Mouse (Mus musculus) frontal cortex, adult 2 months (tissue): ENCODE measurements around the gene Lars2. TPM values are rescaled to one million over a fixed set of nuclear protein-coding genes. Genes with fewer than 3 reads are reported as not detected.
"Not testable (repeated sequence)": the region's sequence is repeated elsewhere in the genome, so short reads cannot be mapped to it uniquely, and the experiment has no call there.

Experiments
- DNase-seq, 2 experiments: peaks; one replicate each; pipeline ENCODE4 v3.0.0; 2022; ENCODE audit warnings: low spot score in 1 of 2; ENCODE audit errors: extremely low spot score in 1 of 2
- polyA plus RNA-seq: library from polyadenylated mRNA; depleted of rRNA; stranded (reverse); fragments of >200 nt; gene quantifications from 2 replicates; pipeline ENCODE4 v1.2.3, GENCODE M21; 2012

Lars2 gene
- polyA plus RNA-seq, 1 experiment, result 1,564 TPM

DNA sequence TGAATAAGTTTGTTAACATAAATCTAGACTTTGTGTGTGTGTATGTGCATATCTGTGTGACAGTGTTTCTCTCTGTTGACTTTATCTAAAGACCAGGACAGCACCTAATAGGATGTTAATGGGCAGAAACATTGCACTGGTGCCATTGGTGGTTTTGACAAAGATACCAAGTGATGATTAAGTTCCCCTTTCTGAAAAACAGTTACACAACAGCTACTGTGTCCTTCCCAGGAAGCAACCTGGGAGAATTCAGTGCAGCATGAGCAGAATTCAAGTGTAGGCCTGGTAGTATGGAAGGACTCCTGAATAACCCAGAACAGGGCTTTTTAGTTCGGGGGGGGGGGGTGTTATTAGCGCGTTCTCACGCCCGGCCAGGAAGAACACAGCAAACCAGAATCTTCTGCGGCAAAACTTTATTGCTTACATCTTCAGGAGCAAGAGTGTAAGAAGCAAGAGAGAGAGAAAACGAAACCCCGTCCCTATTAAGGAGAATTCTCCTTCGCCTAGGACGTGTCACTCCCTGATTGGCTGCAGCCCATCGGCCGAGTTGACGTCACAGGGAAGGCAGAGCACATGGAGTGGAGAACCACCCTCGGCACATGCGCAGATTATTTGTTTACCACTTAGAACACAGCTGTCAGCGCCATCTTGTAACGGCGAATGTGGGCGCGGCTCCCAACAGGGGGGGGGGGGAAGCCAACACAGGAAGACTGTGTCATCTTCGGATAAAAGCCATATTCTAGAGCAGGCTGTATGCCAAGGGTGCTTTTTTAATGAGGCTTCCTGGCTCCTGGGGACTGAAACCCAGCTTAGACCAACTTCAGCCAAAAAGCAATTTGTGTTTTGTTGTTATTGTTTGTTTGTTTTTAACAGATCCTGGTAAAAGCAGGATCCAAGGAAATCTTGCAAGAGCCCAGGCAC lies 21.6 kb downstream of the Lars2 start:
- DNase-seq, result not testable (repeated sequence)

DNA sequence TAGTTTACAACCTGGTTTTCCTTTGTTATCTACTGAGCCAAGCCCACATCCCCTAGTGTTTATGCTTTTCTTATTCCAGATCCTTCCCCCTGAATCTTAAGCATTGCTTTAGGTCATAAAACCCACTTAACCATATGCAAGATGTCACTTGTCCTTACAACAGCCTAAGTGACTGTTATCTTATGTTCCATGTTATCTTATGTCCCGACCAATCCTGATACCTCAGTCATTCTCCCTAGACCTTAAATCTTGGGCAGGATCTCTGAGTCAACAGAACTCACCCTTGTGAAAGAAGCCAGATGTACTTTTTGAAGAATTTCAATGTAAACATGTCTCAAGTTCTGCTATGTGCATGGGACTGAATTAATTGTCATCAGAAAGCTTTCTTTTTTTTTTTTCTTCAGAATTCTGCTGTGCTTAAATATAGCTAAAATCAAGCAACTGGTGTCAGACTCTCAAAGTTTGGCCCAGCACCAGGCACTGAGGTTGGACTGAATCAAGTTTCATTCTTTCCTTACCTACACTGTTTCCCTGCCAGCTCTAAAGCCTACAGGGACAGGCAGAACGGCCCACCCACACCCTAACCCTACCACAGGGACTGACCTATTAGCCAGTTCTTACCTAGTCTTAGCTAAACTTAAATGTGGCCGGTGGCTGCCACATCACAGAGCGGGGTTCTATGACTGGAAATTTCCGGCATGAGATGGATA lies 24.6 kb downstream of the Lars2 start:
- DNase-seq, result no peak

DNA sequence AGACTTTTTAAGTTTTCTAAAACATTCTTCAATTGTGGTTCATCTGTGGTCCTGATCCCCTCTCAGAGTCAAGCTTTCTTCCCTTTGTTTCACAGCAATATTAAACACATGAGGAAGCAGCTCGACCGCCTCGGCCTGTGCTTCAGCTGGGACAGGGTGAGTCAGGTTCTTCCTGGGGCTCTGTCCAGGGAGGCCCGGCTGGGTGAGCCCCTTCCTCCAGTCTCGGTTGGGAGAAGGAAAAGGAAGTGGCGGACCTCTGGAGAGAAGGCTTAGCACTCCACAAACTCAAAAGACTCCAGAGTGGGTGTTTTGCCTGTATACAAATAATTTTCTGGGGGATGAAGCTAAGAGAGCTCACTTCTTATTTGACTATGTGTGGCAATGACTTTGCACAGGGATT lies 28.1 kb downstream of the Lars2 start:
- DNase-seq, result no peak

DNA sequence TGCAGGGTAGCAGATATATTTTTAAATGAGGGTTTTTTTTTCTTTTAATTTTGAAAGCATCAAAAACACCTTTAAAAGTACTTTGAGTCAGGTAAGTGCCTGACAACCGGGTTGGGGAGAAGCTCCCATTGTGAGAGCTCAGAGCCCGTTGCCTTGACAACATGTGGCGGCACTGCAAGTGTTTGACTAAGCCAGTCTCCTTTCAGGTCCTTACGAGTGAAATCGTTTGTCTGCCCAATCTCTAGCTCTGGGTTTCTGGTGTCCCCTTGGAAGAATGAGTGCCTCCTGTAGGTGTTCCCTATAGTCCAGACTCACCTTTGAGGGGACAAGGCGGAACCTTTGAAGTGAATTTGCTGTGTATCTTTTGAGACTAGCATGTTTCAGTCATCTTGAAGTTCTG lies 31.0 kb downstream of the Lars2 start:
- peak in 1 of 2 experiments; percentile 43 for DNase-seq

DNA sequence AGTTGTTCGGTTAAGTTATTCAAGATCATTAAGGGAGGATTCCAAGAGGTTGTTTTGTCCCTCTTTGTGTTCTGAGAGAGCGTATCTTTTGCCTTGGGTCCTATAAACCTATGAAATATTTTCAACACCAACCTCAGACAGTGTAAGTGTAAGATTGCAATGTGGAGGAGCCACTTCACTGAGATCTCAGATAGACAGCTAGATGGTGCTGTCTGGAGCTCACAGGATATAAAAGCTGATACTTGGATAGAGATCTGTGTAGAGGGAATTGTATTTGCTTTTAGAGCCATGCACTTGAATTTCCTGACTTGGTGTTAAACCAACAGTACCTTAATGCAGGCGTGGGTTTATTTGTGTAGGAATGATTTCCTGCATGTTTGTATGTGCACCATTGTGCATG lies 35.5 kb downstream of the Lars2 start:
- DNase-seq, result no peak

DNA sequence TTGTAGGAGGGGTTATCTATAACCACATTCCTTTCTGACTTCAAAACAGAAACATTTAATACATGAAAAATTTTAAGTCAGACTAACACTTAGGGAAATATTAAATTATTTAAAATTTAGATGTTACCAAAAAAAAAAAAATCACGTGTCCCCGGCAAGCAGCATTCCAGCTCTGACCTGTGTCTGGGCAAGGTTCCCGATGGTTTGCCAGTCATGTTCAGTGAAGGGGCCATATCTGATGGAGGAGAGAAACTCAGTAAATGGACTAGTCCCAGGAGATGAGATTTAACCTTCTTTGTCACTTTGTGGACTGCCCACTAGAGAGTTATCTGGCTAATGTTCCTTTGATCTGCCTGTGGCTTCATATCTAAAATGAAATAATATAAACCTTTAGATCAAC lies 36.3 kb downstream of the Lars2 start:
- no peak for DNase-seq

DNA sequence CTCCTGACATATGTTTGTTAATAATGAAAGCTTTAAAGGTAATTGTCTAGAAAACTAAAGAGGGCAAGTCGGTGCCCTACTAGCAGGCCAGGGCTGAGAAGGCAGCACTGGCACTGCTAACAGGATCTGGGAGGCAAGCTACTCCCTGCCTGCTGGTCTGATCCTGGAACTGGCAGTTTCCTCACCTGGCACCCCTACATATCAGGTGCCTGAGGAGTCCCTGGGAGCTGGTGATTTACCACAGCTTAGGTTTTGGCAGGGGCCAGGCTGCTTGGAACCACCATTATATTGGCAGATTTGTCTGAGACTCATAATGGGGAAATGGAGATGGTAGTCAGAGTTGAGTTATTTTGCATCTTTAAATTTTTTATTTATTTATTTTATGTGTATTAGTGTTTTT lies 38.5 kb downstream of the Lars2 start:
- DNase-seq, result no peak

DNA sequence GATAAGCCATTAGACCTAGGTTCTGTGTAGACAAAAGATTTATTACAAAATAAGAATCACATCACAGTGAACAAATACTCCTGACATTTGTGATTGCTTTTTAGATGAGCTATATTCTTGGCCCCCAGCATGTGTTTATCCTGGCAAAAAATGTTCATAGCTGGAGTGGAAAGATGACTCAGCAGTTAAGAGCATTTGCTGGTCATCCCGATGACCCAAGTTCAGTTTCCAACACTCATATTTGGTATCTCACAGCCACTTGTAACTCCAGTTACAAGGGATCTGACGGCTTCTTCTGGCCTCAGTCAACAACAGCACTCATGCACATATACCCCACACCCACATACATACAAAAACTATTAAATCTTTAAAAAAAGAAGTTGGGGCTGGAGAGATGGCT lies 42.0 kb downstream of the Lars2 start:
- DNase-seq, result no peak

DNA sequence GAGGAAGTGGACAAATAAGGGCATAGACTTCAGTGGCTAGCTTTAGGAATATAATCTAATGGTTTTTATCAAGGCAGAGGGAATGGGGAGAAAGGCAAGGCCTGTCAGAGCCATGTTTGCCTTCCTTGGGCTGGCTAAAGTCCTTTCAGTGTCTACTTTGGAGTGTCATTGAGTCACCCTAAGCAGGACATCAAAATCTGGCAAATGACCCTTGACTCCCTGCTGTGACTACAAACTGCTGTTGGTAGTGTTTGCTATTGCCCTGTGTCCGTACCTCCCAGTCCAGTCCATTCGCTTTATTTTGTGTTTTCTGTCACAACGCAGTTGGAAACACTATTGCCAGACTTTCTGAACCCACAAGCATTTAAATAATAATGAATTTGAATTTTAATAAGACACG lies 63.1 kb downstream of the Lars2 start:
- DNase-seq, result no peak

DNA sequence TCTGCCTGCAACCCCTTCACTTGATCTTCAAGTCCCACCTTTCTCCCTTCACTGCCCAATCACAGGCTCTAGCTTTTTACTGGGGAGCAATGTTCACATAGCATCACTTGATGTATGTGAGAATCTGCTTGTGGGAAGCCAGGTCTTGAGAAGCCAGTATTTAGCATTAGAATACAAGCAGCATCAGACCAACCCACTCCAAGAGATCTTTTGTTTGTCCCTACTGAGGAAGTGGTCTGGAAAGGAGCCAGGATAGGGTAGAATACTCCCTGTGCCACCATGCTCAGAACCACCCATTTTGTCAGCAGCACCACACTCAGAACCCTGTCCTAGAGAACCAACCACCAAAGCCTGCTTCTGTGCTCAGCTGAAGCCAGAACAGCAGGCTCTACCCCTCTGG lies 64.2 kb downstream of the Lars2 start:
- peak in 1 of 2 experiments; percentile 19 for DNase-seq

DNA sequence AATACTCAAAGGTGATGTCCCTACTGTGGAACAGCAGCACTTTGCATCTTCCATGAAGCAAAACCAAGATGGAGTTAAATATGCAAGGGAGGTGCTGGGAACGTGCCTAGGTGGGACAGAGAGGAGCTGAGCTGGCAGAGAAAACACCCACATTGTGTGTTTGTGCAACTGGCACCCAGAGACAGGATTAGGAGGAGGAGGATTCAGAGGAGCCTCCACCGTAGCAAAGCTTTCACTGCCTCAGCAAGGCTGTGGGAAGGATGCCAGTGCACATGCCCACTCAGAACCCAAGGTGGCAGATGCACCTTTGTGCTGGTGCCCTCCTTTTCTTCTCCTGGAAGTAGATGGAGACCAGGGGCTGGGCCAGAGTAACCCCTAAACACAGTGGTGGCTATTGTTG lies 71.5 kb downstream of the Lars2 start:
- DNase-seq, result peak; percentile 51 to 70

DNA sequence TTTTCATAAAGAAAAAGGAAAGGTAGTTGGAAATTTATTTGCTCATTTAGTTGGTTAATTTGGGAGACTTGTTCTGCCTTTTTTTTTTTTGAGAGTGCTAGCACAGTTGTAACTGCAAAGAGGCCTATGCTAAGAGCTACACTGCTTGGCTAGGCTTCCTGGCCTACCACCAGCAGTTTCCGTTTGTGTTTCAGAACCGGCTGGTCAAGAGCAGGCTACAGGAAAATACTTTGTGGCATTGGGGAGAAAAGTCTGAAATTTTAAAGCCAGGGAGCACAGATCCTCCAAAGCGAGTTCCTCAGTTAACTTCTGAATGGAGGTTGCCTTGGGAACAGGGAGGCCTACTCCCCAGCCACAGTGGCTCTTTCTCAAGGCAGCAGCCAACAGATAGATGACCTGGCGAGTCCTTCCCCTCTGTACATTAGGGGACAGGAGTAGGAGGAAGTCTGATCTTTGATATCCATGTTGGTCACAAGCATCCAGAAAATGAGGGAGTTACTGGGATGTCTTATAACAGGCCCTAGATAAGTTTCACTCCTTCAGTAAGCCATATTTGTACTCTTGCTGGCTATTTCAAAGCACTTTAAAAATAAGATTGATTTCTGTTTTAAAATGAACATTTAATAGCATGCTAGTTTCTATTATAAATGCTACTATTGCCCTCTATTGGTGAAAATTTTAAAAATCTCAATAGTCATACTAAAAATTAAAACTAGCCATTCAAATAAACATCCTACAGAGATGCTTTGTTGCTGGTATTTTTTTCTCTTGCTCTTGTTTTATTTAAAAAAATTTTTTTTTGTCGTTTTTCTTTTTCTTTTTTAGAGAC lies 73.7 kb downstream of the Lars2 start:
- no peak for DNase-seq

DNA sequence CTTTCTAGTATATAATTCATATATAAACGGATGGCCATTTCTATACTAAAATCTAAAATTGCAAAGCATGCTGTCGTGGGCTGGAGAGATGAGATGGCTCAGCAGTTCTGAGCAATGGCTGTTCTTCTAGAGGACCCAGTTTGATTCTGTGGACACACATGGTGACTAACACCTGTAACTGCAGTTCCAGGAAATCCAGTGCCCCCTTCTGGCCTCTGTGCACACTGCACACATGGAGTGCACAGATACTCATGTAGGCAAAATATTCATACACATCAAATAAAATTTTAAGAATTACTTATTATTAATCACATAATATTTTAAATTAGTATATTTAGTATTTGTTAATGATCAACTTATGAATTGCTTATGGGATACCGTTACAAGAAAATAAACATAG lies 80.4 kb downstream of the Lars2 start:
- DNase-seq, result not testable (repeated sequence)

DNA sequence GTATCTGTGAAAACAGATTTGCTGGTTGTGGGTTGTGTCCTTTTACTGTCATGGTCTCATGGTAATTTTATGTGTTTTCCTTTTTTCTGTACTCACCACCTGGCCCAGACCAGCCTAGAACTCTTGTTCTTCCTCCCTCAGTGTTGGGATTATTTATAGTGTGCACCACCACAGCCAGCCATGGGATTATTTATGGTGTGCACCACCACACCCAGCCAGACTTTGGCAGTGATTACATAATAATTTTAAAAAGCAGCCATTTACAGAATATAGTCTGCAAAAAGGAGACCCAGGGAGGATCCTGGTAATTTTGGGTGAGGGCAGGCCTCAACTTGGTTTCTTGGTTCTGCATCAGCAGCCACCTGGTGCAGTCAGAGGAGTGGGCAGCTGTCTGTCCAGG lies 81.9 kb downstream of the Lars2 start:
- DNase-seq, result no peak

DNA sequence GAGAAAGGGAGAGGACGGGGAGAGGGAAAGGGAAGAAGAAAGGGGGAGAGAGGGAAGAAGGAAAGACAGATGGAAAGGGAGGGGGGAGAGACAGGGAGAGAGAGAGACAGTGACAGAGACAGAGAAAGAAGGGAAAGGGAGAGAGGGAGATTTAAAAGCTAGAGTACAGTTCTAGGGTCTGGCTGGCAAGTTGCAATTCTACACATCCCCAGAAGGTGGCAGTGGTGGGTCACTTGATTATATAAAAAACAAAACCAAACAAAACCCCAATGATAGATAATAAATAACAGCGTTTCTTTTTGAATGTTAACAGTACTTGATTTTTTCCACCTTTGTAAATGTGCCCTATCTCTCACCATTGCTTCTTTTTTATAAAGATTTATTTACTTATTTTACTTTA lies 83.4 kb downstream of the Lars2 start:
- peak in 1 of 2 experiments; percentile 85 for DNase-seq

DNA sequence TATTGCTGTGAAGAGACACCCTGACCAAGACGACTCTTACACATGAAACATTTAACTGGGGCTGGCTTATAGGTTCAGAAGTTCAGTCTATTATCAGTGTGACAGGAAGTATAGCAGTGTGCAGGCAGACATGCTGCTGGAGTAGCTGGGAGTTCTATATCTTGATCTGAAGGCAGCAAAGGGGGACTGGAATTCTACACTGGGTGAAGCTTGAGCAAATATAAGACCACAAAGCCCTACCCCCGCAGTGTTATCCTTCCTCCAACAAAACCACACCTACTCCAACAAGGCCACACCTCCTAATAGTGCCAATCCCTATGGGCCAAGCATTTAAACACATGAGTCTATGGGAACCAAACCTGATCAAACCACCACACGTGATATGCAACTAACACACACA lies 85.0 kb downstream of the Lars2 start:
- DNase-seq, result no peak

DNA sequence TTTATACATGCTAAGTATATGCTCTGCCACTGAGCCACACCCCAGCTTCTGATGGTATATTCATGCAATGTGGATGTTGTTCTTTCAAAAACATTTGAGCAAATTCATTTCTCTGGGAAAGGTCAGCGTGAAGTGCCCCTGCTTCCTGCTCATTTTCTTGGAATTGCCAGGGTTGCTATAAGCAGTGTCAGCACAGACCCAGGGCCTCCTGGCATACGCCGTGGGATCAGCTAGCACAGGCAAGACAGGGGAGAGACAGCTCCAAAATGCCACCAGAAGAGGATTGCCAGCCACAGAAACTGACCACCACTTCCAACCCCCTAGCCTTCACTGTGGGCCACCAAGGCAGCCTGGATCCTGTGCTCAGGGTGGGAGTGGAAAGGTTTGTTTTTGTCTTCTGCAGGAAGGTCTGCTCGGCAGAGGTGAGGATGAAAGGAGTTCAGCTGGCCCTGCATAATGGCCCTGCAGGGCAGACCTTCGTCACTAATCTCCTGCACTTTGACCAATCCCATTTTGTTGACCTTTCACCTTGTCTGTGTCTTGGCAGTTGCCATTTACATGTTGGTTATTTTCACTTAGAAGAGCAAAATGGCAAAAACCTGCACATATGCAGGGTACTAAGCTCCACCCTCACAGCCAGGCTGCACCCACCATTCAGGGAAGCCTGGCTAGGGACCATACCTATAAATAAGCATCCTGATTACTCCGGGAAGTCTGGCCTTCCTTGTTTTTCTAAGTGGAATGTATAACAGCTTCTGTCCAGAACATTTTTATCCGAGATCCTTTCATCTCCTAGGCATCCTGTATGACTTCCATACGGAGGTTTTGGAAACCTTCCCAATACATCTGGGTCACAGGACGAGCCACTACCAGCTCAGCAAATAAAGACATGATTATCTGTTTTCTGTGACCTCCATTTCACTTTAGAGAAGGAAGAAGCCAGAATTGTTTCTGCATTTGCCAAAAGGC lies 90.2 kb downstream of the Lars2 start:
- DNase-seq, result no peak

DNA sequence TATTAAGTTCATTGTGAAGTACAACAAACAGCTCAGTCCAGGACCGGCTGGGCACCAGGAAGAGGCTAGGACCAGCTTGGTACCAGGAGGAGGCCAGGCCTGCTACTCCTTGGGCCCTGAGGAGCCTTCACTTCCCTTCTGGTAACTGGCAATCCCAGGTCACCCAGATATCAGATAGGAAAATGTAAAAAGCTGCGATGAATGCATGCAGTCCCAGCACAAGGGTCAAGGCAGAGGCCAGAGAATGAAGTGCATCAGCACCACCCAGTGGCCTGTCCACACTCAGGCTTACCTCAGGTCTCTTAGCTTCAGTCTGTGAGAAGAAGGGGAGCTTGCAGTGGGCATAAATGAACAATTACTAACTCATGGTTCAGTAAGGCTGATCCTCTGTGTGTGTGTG lies 90.9 kb downstream of the Lars2 start:
- DNase-seq, result no peak

DNA sequence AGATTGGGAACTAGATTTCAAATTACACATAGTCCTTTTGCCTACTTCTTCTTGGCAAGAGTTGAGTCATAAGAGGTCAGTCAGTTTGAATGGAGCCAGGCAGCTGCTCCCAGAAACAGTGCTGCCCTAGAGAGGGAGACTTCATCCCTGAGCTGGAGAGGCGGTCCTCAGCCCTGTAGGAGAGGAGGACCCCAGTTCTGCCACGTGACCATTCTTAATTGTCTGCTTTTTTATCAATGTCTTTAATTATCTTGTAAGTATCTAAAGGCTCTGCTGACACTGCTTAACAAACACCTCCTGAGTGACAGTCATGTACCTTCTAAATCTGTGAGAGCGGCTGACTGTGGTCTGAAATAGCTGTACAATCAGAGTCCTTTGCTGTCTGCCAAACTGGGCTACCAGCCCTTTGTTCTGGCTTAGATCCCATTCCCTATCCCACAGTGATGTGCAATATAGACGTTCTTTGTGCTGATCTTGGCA lies 100.5 kb downstream of the Lars2 start:
- DNase-seq, result peak in 1 of 2 experiments; percentile 50
